Mouse (Mus musculus) ovary, postnatal 36 days (tissue): ENCODE data around the gene Gpr162.
"Not testable (repeated sequence)": the region's sequence is repeated elsewhere in the genome, so short reads cannot be mapped to it uniquely, and the experiment has no call there.

Experiments used
- DNase-seq: peaks from one replicate; pipeline ENCODE4 v3.0.0; 2022; ENCODE audit warnings: low spot score, mixed read lengths

Gpr162 gene

DNA sequence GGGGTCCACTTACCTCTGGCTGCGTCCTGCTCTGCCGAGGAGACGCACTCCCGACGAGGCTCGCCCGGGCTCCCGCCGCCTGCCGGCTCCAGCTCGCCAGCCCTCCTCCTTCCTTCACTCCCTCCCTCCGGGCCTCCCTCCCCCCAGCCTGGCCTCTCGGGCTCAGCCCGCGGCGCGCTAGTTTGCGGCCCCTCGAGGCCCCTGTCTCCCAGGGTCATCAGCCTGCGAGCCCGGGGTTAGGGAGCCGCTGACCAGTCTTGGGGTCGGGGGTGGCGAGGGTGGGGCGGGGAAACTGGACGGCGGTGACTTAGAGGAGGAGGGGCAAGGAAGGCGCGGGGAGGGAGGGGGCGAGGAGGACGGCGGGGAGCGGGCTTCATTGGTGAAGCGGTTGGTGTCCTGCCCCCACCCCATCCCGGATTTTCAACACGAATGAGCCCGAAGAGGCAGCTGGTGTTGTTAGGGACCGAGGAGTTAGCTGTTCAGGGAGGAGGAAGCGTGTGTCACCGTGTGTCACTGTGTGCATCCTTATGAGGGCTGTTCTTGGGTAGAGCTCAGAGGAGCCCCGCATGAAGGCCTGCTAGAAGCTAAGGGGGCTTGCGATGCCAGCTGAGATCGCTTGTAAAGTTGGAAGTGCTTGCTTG, at the start of gene Gpr162:
Gpr162 (minus strand) TSS at position 326 of the 641 bp plus-strand sequence.
- DNase-seq = peak; percentile 69

GRCm38 (mm10) chr6:124913214-124913613, 49.4 kb upstream of the Gpr162 start:
- DNase-seq = no peak

DNA sequence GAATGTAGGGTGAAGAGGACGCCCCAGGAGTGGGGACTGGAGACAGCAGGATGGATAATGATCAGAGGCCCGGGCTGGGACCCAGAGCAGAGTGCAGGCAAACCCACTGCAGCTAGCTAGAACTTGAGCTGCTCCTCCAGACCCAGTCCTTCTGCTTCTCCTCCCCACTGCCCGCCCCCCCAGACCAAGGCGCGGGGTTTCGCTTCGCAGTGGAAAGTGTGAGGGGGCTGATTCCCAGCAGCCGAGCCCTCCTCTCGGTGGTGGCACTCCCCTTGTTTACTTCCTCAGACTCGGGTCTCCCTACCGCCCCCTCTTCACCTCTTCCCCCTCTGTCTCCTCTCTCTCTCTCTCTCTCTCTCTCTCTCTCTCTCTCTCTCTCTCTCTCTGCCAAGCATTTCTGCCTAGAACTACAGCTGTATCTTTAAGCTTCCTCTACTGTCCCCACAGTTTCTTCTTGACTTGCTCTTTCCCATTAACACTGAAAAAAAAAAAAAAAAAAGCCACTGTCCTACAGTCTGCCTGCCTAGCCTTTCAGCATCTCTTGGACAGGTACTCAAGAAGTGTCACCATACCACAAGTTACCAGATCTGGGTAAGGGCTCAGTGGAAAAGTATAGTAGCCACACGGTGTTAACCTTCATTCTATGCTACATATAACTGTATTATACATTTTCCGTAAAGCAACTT, 47.9 kb upstream of the Gpr162 start, which contains the start of gene Lag3:
Lag3 (minus strand) TSS at position 173 of the 686 bp plus-strand sequence.
- DNase-seq = no peak

- DNase-seq = no peak
Observed at GRCm38 (mm10) chr6:124910032-124910431, 46.2 kb upstream of the Gpr162 start.

- no peak for DNase-seq
Observed at GRCm38 (mm10) chr6:124907767-124908166, 44.0 kb upstream of the Gpr162 start.

DNA sequence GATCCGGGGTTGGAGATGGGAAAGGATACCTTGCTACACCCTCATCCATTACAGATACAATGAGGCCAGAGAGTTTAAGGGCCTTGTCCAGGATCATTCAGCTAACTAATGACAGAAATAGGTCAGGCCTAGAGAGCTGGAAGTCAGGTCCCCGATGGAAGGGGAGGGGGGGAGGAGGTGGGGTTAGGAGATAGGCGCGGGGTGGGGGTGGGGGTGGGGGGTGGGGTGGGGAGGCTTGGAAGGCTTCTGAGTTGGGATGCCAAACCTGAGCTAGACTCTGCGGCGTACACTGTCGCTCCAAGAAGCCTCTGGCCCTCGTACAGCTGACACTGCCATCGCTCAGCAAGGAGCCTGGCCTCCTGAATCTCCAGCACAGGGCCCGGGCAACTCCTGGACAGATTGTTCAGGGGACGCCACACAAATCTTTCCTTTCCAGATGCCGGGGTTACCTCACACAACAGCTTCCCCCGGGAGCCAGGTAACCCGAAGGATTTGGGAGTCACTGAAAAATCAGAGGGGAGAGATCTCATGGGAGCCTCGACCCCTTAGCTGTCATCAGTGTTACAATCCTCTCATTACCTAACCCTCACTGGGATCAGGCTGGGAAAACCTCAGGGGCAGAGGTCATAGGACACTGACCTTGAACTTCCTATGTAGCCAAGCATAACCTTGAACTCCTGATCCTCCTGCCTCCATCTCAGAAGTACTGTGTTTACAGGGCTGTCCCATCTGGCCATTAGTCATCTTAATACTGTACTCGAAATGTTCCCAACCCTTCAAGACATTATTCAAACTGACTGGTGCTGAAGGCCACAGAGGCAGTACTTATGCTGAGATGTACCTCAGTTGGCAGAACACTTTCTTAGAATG, 41.4 kb upstream of the Gpr162 start:
- no peak for DNase-seq

GRCm38 (mm10) chr6:124904161-124904981, 40.6 kb upstream of the Gpr162 start:
- peak; percentile 55 for DNase-seq

- DNase-seq = peak; percentile 94
Observed at GRCm38 (mm10) chr6:124903580-124904151, 39.9 kb upstream of the Gpr162 start.

- DNase-seq = no peak
Observed at GRCm38 (mm10) chr6:124901851-124902250, 38.1 kb upstream of the Gpr162 start.

DNA sequence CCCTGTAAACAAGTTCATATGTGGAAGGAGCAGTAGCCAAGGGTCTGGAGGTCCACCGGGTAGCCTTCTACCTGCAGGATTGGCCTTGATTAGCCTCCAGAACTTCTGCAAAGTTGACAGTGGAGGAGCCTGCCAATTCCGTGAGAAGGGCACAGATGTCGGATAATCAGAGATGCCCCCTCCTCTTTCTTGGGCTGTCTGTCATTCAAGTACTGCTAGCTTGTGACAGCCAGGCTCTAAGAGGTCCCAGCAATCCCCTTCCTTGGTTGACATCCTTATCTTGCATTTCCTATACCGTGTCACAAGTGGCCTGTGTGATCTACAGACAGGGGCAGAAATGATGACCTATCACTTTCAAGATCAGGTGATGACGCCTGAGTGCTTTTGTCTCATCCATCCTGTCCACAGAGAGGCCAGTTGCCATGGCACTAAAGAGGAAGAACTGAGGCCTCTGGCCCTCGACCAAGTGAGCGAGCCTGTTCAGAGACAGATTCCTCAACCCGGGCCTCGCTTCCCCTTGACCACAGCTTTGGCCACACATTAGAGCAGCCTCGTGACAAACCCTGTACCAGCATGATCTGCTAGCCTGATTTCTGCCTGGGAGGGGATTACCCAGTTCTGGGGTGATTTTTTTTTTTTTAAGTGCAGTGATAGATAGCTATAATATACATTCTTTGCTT, 37.2 kb upstream of the Gpr162 start:
- no peak for DNase-seq

- DNase-seq = no peak
Observed at GRCm38 (mm10) chr6:124900056-124900800, 36.4 kb upstream of the Gpr162 start.

DNA sequence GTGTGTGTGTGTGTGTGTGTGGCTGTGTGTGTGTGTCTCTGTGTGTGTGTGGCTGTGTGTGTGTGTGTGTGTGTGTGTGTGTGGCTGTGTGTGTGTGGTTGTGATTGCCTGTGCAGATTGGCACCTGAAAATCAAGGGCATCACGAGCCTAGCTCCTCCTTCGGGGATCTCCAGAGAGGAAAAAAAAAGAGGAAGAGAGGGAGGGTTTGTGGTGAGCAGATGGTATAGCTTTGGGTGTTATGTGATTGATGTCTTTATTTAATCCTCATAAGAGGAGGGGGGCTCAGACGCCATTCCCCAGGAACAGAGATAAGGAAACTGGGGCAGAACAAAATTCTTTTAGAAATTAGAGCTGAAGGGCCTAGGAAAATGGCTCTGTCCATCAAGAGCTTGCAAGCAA, 34.6 kb upstream of the Gpr162 start:
- DNase-seq = no peak

DNA sequence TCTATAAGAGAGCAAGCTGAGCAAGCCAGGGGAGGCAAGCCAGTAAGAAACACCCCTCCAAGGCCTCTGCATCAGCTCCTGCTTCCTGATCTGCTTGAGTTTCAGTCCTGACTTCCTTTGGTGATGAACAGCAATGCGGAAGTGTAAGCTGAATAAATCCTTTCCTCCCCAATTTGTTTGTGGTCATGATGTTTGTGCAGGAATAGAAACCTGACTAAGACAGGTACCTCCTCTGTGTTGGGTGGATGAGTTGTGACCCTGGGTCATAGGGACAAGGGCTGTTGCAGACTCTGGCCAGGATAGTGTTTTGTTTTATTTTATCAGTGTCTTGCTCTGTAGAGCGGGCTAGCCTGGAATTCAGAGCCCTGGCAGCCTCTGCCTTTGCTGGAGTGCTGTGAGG, 30.3 kb upstream of the Gpr162 start:
- not testable (repeated sequence) for DNase-seq

- DNase-seq = no peak
Observed at GRCm38 (mm10) chr6:124890997-124891396, 27.2 kb upstream of the Gpr162 start.

GRCm38 (mm10) chr6:124888555-124889125, 24.9 kb upstream of the Gpr162 start:
- DNase-seq = no peak

GRCm38 (mm10) chr6:124887986-124888385, 24.2 kb upstream of the Gpr162 start, which contains the start of gene Cd4:
Cd4 (minus strand) TSS chr6:124888221.
- DNase-seq = no peak

- DNase-seq = no peak
Observed at GRCm38 (mm10) chr6:124885956-124886381, 22.2 kb upstream of the Gpr162 start.

GRCm38 (mm10) chr6:124884714-124885500, 21.1 kb upstream of the Gpr162 start:
- peak; percentile 28 for DNase-seq

DNA sequence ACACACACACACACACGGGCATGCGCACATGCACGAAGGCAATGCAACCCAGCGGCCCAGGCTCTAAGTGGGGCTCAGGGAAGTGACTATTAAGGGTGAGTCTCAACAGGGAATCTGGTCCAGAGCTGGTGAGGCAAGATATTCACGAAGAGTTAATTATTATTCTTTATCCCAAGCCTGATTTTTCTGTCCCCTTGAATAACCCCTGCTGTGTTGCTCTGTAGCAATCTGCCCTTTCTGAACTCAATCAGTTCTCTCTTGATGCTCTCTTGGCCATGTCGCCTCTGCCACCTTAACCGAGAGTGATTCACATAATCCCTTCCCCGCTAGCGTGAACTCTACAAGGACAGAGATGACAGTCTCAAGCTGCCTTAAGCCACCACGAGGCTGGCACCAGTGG, 19.6 kb upstream of the Gpr162 start:
- DNase-seq = no peak
